Mouse (Mus musculus) cerebellum, adult 8-10 months (tissue): ENCODE results near the gene Sstr2.

Experiments used
- DNase-seq: peaks from one replicate; pipeline ENCODE4 v3.0.0; 2022

The Sstr2 gene

DNA sequence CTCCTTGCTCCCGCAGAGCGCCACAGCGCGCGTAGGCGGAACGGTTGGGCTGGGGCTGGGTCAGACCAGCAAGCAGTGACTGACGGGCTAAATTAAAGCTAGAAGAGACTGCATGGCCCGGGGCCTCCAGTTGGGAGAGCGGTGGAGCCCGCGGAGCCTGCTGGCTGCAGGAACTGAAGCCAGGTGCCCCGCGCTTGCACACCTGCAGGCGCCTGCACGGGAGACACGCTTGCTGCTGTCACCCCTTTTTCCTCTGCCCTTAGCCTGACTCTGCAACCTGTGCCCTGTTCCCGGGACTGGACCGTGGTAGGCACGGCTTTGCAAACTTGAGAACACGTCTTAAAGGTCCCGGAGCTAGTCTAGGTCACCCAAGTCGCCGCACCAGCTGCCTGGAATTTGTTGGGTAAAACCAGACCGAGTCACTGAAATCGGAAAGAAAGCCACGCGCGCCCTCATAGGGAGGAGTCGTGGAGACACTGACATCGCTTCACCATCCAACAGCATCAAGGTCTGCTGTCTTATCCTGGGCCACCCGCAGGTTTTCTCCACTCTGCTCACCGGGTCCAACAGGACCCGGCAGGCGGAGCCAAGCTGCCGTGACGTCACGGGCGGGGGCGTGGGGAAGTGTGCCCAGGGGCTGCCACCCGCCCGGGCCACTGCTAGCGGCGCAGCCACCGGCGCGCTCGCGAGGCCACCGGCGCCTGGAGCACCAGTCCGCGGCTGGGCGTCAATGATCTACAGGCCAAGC is at the start of gene Sstr2:
Gene Sstr2 (plus strand): TSS at position 671 of the 748 bp plus-strand sequence.
- DNase-seq, result peak; percentile 41

DNA sequence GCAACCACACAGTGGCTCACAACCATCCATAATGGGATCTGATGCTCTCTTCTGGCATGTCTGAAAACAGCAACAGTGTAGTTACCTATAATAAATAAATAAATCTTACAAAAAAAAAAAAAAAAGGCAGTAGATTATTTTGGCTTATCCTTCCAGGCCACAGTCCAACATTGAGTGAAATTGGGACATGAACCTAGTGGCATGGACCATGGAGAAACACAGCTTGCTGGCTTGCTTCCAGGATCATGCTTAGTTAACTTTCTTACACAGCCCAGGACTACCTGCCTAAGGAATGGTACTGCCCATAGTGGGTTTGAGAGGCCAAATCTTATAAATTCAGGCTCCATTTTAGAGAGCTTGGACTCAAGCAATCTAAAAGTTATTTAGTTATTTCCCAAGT is 47.5 kb upstream of the Sstr2 start:
- no peak for DNase-seq

DNA sequence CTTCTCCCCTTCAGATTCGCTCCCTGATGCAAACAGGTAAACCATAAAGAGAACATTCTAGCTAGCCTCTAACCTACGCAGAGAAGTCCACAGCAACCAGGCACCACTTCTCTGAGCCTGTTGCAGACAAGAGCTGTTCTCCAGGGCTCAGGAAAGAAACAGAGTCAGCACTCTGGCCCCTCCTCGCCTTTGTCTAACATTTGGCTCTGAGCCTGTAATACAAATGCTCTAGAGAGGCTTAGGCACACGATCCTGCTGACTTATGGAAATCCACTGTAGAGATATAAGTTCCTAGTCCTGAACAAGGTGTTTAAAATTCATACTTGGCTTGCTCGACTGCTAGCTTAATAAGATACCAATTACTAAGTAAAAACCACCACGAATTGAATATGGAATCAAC is 46.5 kb upstream of the Sstr2 start:
- DNase-seq, result no peak

DNA sequence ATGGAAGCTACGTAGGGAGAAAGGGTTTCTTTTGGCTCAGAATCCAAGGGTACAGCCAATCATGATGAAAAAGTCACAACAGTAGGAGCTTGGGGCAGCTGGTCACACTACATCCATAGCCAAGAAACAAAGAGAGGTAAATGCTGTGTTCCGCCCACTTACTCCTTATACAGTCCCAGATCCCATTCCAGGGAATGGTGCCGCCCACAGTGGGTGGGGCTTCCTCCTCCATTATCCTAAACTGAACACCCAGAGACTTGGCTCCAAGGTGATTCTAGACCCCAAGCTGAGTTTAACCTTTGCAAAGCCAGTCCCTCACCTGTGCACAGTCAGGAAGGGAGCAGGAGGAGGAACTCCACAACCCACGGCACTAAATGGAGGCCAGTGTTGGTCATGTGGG is 41.9 kb upstream of the Sstr2 start:
- no peak for DNase-seq

GRCm38 (mm10) chr11:113583879-113584661 is 35.1 kb upstream of the Sstr2 start:
- DNase-seq, result no peak

GRCm38 (mm10) chr11:113586423-113586822 is 32.7 kb upstream of the Sstr2 start:
- no peak for DNase-seq

DNA sequence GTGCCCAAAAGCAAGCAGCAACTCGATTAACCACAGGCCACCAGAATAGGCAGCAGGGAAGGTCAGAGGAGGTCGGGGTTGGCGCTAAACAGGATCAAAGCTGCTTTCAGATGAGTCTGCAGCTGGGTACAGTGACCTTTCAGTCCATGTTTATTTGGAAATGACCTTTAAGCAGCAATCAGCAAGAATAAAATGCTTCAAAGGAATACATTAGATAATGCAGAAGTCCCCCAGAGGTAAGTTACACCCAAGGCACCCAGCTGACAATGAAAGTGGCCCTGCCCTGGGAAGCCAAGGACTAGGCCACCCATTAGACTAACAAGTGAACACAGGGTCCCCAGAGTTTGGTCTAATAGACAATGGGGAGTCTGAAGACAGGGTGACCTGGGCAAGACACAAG is 30.2 kb upstream of the Sstr2 start:
- DNase-seq, result no peak

DNA sequence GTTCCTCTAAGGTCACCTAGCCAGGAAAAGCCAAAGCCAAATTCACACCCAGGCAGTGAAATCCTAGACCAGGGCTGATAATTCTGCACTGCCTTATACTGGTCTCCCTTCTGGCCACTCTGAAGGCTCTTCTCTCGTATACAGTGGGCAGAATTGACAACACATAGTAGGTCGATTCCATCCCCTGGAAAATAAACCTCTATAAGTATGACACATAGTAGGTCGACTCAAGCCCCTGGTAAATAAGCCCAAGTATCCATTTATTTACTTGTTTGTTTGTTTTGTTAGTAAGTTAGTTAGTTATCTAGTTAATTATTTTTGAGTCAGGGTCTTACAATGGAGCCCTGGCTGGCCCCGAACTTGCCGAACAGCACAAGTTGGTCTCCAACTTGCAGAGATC is 24.0 kb upstream of the Sstr2 start:
- DNase-seq, result no peak

DNA sequence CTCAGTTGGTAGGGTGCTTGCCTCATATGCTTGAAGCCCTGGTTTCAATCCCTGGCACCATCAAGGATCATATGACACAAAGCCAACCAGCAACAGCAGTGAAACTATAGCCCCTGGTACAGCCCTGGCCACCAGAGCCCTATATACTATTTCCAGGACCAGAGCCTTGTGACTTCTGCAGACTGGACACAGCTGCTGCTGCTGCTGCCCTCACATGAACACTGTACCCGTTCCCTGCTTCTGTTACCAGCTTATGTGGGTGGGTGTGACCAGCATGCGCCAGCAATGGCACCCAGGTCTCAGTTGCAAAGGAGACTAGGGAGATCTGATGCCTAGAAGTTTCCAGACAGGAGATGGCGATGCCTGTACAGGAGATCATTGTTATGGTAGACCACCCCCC is 21.5 kb upstream of the Sstr2 start:
- DNase-seq, result no peak

GRCm38 (mm10) chr11:113600526-113601245 is 18.5 kb upstream of the Sstr2 start:
- peak; percentile 35 for DNase-seq

- DNase-seq, result no peak
These were observed 17.4 kb upstream of the Sstr2 start for GRCm38 (mm10) chr11:113601616-113602343.

DNA sequence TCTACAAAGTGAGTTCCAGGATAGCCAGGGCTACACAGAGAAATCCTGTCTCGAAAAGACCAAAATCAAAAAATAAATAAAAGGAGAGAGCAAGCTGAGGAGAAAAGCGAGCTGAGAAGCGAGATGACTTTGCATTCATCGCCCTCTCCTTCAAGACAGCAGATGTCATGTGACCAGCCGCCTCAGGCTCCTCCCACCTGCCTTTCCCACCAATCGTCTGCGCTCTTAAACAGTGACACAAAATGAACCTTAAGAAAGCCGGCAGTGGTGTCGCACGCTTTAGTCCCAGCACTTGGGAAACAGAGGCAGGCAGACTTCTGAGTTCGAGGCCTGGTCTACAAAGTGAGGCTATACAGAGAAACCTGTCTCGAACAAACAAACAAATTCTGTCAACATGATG is 11.6 kb upstream of the Sstr2 start:
- DNase-seq, result no peak

- no peak for DNase-seq
These were observed 9.6 kb upstream of the Sstr2 start for GRCm38 (mm10) chr11:113609581-113609980.

DNA sequence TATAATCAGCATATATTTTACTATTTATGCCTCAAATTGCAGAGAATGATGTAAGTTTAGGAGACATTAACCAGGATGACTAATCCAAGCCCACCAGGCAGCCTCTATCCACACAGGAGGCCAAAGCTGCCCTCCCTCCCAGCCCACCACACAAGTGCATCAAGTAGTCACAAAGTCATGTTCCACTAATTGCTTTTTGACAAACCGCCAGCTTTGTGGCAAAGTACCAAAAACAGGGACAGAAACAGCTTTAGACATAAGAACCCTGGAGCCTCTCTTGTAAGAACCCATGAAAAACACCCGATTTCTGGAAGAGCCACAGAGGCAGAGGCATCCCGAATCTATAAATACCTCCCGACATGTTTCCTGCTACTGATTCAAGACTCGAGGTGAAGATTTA is 8.9 kb upstream of the Sstr2 start:
- no peak for DNase-seq

GRCm38 (mm10) chr11:113611112-113611646 is 8.0 kb upstream of the Sstr2 start:
- DNase-seq, result no peak

GRCm38 (mm10) chr11:113611664-113612611 is 7.2 kb upstream of the Sstr2 start:
- no peak for DNase-seq

DNA sequence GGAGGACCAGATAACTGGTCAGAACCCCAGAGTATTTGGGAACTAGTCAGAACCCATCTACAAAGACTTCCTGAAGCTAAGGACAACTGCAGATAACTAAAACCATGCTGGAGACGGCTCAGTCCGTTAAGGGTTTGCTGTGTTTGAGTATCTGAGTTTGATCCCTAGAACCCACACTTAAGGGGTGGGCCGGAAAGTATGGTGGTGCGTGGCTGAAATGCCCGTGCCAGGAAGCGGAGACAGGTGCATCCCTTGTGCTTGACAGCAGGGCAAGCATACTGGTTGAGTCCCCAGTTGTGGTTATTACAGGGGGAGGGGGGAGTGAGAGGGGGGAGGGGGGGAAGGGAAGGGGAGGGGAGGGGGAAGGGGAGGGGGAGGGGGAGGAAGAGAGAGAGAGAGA is 4.7 kb upstream of the Sstr2 start:
- DNase-seq, result no peak

DNA sequence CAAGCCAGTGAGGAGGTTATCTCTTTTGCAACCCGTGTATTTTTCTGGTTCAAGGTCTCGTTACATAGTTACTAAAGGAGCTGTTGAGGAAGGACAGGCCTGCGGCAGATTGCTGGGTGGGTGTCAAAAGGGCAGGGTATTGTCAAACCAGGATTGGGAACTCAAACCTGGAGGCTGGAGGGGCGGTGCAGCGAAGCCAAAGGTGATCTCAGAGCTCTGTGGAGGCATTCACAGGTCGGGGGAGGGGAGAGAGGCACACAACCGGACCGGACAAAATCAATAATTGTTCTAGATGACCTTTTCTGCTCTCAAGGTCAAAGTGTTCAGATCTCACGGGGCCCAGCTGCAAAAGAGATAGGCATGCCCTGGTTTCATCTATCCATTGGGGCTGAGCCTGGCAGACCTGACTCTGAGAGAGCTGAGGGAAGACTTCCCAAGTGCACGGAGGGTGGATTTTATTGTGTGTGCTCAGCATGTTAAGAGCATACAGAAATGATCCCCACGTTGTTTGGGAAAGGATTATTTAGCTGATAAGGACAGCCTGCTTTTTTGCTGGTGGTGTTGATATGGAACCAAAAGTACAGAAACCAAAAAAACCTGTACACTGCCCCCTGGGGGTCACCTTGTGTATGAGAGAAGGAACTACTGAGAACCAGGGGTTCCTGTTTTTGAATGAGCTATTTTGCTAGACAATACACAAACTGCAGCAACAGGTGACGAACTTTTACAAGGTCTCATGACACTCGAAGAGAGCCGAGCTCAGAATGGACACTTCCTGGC is 1.8 kb upstream of the Sstr2 start:
- peak; percentile 61 for DNase-seq

DNA sequence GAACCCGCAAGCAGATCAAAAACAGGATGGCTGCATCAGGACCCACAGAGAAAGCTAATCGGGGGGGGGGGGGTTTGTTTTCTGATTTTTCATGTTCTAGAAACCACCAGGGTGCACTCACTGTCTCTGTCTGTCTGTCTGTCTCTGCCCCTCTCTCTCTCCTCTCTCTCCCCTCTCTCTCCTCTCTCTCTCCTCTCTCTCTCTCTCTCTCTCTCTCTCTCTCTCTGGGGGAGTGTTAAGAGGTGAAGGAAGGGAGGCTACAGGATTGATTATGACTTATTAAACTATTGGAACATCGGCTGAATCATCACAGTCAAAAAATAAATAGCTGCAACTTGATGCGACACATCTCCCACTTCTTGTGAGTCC is 855 bp upstream of the Sstr2 start:
- DNase-seq, result no peak

- no peak for DNase-seq
These were observed 408 bp downstream of the Sstr2 start for GRCm38 (mm10) chr11:113619420-113620080.
